Mouse (Mus musculus) spleen, adult 18-20 months (tissue): ENCODE data around the gene Agtr1a.

Source experiments
- DNase-seq, 2 experiments: peaks; one replicate each; pipeline ENCODE4 v3.0.0; 2022; ENCODE audit warnings: mixed read lengths in 2 of 2

Gene Agtr1a

DNA sequence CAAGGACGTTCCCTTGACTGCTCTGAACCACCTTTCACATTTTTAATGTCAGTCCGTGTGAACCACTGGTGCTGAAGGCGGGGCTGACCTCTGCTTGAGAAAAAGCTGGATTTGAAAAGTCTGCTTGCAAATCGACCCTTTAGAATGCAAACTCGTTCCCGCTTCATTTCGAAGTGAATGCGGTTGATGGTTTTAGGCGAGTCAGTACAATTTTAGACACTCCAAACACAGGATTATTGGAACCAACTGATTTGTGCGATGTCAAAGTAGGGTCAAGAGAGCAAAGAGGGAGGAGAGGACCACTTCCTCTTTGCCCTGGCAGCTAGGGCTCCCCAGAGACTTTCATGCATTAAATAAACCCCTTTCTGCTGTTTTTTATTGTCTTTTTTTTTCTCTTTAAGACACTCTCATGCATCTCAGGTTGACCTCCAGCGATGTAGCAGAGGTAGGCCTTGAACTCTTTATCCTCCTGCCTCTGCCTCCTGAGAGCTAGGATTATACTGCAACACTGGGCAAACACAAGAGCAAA lies 27.9 kb downstream of the Agtr1a start:
- no peak for DNase-seq

DNA sequence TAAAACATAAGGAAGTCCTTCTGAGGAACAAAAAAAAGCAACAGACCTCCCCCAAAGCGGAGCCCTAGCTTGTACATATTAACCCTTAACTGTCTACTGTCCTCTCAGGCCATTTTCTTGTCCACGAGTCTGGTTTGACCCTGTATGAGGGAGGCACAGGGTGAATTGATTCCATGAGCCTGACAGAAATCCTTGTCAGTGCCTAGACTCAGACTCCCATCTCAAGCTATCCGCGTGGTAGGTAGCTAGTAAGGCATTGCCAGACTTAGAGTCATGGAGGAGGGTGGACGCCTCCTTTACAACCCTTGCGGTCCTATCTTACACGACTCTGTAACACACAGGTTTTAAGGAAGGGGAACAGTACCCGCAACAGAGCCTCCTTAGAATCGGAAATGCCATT lies 28.5 kb downstream of the Agtr1a start:
- no peak for DNase-seq

DNA sequence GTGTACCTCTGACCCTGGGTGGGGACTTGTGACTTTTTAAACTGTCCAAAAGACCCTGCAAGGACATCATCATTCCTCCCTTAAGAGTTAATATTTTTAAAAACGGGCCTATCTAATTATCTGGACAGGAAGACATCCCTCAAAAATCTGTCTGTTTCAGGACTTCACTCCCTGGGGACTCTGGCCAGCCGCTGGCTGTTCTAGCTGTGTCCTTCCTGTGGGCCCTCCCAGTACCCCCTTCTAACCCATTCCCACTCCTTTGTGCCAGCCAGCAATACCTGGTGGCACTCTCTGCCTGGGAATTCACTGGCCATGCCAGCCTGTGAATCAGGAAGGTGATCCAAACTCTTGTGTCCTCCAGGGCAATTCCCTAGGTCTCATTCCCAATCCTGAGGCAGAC lies 29.1 kb downstream of the Agtr1a start:
- DNase-seq, result no peak

DNA sequence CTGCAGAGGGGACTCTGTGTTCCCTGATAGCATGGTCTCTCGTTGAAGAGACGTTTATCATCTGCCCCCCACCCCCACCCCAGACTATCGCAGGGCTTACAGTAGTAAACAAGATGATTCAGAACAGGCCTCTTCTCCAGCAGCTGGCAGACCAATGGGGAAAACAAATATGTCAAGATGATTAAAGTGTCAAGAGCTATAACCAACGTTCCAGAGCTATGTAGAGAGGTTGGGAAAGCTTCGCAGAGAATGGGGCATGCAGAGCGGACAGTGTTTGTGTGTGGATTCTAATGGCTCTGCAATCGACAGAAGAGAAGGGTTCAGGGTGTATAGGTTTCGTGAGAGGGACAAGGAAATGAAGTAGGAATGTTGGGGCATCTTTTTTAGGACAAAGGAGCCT lies 31.9 kb downstream of the Agtr1a start:
- no peak for DNase-seq

DNA sequence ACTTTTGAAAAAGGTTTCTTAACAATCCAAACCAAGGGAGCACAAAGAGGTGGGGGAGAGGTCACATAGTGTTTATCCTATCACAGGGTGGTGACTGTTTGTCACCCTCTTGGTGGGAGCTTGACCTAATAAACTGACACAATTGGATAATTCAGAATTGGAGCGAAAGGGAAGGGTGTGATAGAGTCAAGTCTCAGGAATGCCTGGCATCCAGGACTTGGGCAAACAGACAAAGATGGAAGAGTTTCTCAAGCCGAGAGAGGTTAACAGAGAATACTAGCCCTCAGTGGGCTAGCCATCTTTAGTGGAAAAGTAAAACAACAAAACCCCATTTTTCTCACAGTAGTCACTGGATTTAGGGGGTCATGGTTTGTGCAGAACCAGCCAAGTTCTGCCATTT lies 32.5 kb downstream of the Agtr1a start:
- DNase-seq, result no peak

DNA sequence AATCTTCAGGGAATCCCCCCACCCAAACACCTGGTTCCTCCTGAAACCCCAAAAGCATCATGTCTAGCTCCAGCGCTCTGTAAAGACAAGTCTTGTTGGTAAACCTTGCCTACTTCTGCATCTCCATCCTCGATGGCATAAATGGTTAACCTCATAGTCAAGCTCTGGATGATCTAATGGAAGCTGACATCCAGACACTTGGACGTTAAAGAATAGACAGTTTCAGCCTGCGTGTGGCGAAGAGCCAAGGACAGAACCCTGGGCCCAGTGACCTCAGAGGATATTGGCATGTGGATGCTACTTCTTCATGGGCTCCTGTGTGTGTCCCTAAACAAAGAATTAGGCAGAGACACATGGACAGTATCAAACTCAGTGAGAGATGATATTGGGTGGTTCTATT lies 42.6 kb downstream of the Agtr1a start:
- DNase-seq, result no peak

DNA sequence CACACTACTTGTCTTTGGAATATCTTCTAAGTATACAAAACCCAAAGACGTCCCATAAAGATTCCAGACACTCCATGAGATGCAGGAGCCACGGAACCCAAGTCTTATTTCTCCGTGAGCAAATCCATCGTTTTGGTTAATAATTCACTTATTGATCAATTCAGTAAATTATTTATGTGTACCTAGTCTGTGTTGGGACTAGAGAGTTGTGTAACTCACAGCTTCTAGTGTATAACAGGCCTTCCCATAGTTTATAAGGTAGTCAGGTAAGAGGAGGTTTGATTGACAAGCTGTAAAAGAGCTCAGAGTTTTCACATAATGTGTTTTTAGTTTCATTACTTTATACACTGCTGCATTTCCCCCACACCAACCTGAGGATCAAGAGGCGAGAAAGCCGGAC lies 48.9 kb downstream of the Agtr1a start:
- no peak for DNase-seq

DNA sequence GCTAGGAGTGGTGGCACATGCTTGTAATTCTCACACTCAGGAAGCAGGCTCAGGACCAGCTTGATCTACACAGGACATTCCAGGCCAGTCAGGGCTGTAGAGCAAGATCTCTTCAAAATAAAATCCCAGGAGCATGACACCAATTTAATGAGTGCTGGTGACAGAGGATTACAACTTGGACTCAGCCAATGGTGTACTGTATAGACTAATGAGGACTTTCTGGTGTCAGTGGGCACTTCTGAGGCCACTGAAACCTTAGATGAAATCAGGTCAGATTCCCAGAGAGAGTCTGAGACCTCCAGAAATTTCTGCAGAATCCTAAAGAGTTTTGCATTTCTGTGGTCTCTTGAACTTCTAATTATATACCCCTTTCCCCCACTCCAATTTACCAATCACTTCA lies 57.9 kb downstream of the Agtr1a start:
- DNase-seq, result no peak

DNA sequence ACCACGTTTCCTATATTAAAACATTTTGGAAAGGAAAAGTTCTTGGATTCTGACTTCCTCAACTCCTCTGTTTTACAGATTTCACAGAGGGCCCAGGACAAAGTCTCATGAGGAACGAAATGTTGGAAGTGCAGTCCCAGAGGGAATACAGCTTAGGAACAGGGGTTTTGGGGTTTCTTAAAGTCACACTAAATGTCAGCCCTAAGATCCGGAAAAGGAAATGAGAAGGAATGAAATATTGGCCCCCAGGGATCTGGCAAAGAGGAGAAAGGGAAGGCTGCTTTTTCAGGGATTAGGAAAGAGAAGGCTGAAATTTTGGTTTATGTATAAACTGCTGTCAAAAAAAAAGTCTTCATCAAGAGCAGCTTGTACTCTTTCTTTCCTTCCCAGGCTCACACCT lies 60.2 kb downstream of the Agtr1a start:
- DNase-seq, result no peak

DNA sequence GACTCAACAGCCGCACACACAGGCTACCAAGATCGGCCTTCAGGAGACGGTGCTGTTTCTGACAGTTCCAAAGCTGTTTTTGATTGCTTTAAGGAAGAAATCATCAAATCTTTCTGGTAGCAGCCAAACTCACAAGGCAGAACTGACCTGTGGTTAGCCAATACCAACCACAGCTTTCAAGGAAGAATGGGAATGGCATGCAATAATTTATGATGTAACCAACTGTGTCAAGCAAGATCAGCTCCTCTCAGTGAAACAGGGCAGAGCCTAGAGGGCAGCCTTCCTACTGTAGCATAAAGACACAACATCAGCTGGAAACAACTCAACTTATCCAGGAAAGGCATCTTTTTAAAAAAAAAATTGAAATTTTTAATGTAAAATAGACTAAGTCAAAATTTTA lies 62.6 kb downstream of the Agtr1a start:
- DNase-seq, result no peak

DNA sequence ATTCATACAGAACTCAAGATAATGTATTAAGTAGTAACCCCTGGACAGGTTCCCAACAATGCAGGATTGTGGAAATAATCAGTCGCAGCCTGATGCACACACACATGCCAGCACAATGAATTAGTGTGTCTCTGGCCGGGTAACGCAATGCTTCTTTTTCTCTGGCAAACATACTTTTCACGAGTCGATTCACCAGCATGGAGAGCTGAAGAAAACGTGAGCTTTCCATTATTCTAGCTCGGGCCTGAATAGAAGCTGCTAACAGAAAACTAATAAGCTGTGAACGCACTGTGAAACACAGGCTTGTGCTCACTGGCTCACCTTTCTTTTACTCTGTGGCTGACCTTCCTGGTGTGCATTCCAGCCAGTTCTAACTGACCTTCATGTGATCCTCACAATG lies 64.4 kb downstream of the Agtr1a start:
- no peak for DNase-seq

DNA sequence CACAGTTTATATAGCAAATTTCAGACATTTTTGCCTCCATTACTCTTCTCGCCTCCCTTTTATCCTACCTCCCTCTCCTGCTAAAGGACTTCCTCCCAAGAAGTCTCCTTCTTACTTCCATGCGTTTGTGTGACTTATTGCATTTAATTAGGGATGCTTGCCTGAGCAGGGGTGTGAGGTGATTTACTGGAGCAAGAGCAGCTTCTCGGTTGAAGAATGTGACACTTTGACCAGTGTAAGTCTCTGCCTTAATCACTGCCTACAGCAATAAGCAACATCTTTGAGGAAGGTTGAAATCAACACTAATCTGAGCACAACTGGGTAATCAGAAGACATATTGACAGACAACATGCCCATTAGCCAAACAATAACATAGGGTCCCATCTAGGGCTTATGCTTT lies 67.6 kb downstream of the Agtr1a start:
- no peak for DNase-seq

DNA sequence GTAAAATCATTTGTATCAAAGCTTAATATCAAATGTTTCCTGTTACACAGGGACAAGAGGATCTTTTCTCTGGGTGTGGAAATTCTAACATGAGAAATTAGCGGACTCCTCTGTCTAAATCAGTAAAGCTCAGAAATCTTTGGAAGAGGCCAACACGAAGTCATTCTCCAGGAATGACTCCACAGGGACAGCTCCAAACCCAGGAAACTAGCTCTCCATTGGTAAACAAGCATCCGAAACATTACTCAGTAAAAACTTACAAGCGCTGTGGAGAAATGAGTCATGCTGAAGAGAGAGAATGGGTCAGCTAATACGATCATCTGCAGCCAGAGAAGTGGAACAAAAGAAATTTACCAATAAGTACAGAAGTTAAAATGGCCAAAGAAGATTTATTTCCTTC lies 82.4 kb downstream of the Agtr1a start:
- DNase-seq, result no peak

DNA sequence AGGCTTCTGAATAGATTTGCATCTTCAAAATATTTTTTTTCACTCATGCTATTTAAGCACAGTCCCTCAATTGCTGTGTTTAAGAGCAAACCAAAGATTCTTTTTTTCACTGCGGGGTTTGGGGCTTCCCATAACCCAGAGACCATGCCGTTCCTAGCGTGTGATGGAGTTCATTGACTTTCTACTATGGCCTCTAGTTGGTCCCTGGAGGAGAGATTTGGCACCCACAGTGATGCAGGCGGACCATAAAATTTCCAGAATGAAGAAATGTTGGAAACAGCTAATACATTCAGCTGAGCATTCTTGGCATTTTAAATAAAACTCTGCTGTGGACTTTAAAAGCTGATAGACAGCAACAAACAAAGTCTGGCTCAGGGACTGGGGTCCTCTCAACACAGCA lies 90.8 kb downstream of the Agtr1a start:
- DNase-seq, result no peak

DNA sequence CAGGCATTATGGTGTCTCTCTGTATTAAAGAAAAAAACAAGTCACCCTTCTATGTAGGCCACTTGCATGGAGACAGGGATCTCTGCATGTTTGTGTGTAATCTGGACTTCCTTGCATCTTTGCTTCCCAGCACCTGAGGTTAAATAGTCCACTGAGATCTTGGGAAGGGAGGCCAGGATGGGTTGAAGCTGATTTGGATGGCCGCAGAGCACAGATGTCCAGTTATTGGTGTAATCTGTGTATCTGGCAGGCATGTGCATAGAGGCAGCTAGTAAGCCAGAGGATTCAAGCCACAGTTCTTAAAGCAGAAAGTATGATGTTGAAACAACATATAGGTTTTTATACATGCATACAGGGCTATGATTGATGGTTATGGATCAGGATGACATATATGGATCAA lies 91.2 kb downstream of the Agtr1a start:
- DNase-seq, result no peak
